Mouse (Mus musculus) heart, adult 2 months (tissue): ENCODE results near the gene Cfap45. TPM values are rescaled to one million over a fixed set of nuclear protein-coding genes. Genes with fewer than 3 reads are reported as not detected.

Source experiments
- DNase-seq, 2 experiments: peaks; one replicate each; pipeline ENCODE4 v3.0.0; 2021
- H3K27ac ChIP-seq: fragments of 200-600 bp; 2 replicates; pipeline ENCODE4 v1.8.1; 2022
- H3K27me3 ChIP-seq: fragments of 200-500 bp; 2 replicates; pipeline ENCODE4 v1.6.1; 2012; ENCODE audit warnings: mild to moderate bottlenecking, low read length, inconsistent platforms, mixed read lengths; ENCODE audit not compliant: control insufficient read depth, insufficient read depth
- H3K36me3 ChIP-seq: fragments of 200-500 bp; 2 replicates; pipeline ENCODE4 v1.6.1; 2012; ENCODE audit warnings: low read length, inconsistent platforms; ENCODE audit not compliant: control insufficient read depth, insufficient read depth
- H3K4me1 ChIP-seq: fragments of 200-500 bp; 2 replicates; pipeline ENCODE4 v1.6.1; 2011; ENCODE audit warnings: low read length; ENCODE audit not compliant: control insufficient read depth, insufficient read depth
- H3K4me3 ChIP-seq: fragments of 200-600 bp; 2 replicates; pipeline ENCODE4 v1.8.1; 2022
- H3K79me2 ChIP-seq: fragments of 200-500 bp; replicated peaks from 2 replicates; pipeline ENCODE4 v1.6.1; 2012; ENCODE audit warnings: mild to moderate bottlenecking, inconsistent platforms, low read length, moderate library complexity, mixed read lengths; ENCODE audit not compliant: control insufficient read depth, insufficient read depth
- H3K9ac ChIP-seq: fragments of 200-500 bp; 2 replicates; pipeline ENCODE4 v1.6.1; 2012; ENCODE audit warnings: low read depth, mild to moderate bottlenecking, control low read depth, inconsistent platforms, low read length, mixed read lengths
- CTCF ChIP-seq: fragments of 200-600 bp; IDR thresholded peaks from 2 replicates; pipeline ENCODE4 v1.8.1; 2022; ENCODE audit warnings: antibody characterized with exemption, mild to moderate bottlenecking, moderate library complexity
- EP300 ChIP-seq: fragments of 200-500 bp; IDR thresholded peaks from 2 replicates; pipeline ENCODE4 v1.6.1; 2011; ENCODE audit warnings: low read depth, low read length, control low read depth; ENCODE audit not compliant: insufficient read depth
- POLR2A ChIP-seq: fragments of 200-500 bp; IDR thresholded peaks from 2 replicates; pipeline ENCODE4 v1.6.1; 2011; ENCODE audit warnings: mild to moderate bottlenecking, low read depth, low read length, control low read depth; ENCODE audit not compliant: insufficient read depth
- WGBS: fragments of 180-500 bp; shearing (Covaris S2); methylation state at CpG from one replicate; pipeline ENCODE4 v1.1.7; 2018; 5-methylcytosine and 5-hydroxymethylcytosine counted together
- intact Hi-C: fragments of 180-260 bp; cut with DNase I; formaldehyde crosslinking; loops from one replicate; pipeline ENCODE4 v1.15.1; 2025
- polyA plus RNA-seq: library from polyadenylated mRNA; depleted of rRNA; stranded (reverse); fragments of >200 nt; gene quantifications from 2 replicates; pipeline ENCODE4 v1.2.3, GENCODE M21; 2012; rRNA removed
- total RNA-seq, 2 experiments: library from RNA; stranded (reverse); gene quantifications; 2 replicates each; pipeline ENCODE4 v1.2.3; 2021

Cfap45 gene
- total and polyA plus RNA-seq, 3 experiments = 0.39 to 0.53 (median 0.52) TPM

GRCm38 (mm10) chr1:172593321-172593720 lies 72.7 kb downstream of the Cfap45 start:
- H3K4me3 ChIP-seq = no peak overlapping the region
- intact Hi-C loops = no loop called here
- H3K4me1 ChIP-seq = peaks cover 4% of the 10 kb centered on the region
- no peak for TF ChIP-seq POLR2A
- no peak for TF ChIP-seq EP300
- H3K27ac ChIP-seq = no peak overlapping the region
- 73% methylated on average over 3 of the region's 3 CpGs for WGBS
- H3K9ac ChIP-seq = no peak overlapping the region
- DNase-seq = no peak
- no peaks in the 10 kb centered on the region for H3K27me3 ChIP-seq
- no peaks in the 10 kb centered on the region for H3K79me2 ChIP-seq
- no peaks in the 10 kb centered on the region for H3K36me3 ChIP-seq

DNA sequence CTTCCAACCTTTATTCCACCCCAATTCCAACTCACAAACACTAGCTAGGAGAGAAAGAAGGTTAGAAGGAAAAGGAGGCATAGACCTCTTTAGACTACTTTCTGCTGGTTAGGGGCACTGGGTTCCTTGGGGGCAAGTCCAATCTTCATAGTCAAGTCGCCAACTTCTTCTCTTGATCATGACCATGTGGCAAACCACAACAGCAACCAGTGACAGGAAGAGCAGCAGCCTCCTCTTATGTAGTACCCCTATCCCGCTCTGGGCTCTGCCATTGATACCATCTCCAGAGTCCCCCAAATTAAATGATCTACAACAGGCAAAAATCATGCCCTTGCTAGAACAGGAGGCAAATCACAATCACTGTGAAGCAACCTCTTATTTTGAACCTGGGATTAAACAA lies 73.4 kb downstream of the Cfap45 start:
- Histone ChIP-seq H3K9ac (no peak overlapping the region), H3K4me3 (no peak overlapping the region), H3K27me3 (no peaks in the 10 kb centered on the region), H3K4me1 (peaks cover 4% of the 10 kb centered on the region), H3K36me3 (no peaks in the 10 kb centered on the region), H3K79me2 (no peaks in the 10 kb centered on the region), H3K27ac (no peak overlapping the region)
- no peak for TF ChIP-seq EP300
- no peak for TF ChIP-seq CTCF
- TF ChIP-seq POLR2A = no peak
- DNase-seq = no peak
- intact Hi-C loops = loop anchor here (2.0 kb wide), 1 partner anchor 65 kb away; no protein-coding TSS in a partner anchor
- 77% methylated on average over 2 of the region's 2 CpGs for WGBS

- Histone ChIP-seq H3K9ac (no peak overlapping the region), H3K79me2 (no peaks in the 10 kb centered on the region), H3K4me3 (no peak overlapping the region), H3K36me3 (no peaks in the 10 kb centered on the region), H3K27me3 (no peaks in the 10 kb centered on the region), H3K4me1 (peaks cover 4% of the 10 kb centered on the region), H3K27ac (no peak overlapping the region)
- TF ChIP-seq POLR2A (no peak), CTCF (peak; percentile 72)
- no peak for DNase-seq
- intact Hi-C loops = loop anchor here (2.0 kb wide), 1 partner anchor 66 kb away; no protein-coding TSS in a partner anchor
These were observed 73.9 kb downstream of the Cfap45 start for GRCm38 (mm10) chr1:172594495-172594894.

Other genes starting within 250 kb of the Cfap45 start
- gene Atp1a2, start 222.7 kb upstream of the Cfap45 start, total RNA-seq = 100 to 1,000 TPM; 462 to 588 TPM
- gene Atp1a2, start 222.7 kb upstream of the Cfap45 start, polyA plus RNA-seq = 319 and 349 TPM in 2 replicates
- gene Kcnj9, start 191.5 kb upstream of the Cfap45 start, total RNA-seq = not detected
- 0.04 and 0.06 TPM in 2 replicates for gene Kcnj9, start 191.5 kb upstream of the Cfap45 start, polyA plus RNA-seq
- under 1 TPM; 0.07 to 0.08 TPM for gene Kcnj10, start 179.6 kb upstream of the Cfap45 start, total RNA-seq
- gene Kcnj10, start 179.6 kb upstream of the Cfap45 start, polyA plus RNA-seq = 0.26 and 0.27 TPM in 2 replicates
- gene Pigm, start 144.3 kb upstream of the Cfap45 start, total RNA-seq = 1 to 10 TPM; 3.8 to 4.2 TPM
- 3.3 and 3.7 TPM in 2 replicates for gene Pigm, start 144.3 kb upstream of the Cfap45 start, polyA plus RNA-seq
- gene Slamf9, start 45.4 kb upstream of the Cfap45 start, total RNA-seq = 1 to 10 TPM; 1.2 to 2.3 TPM
- gene Slamf9, start 45.4 kb upstream of the Cfap45 start, polyA plus RNA-seq = 6.8 and 7.0 TPM in 2 replicates
- gene Igsf9, start 39.0 kb upstream of the Cfap45 start, total RNA-seq = under 1 TPM; 0.36 to 0.47 TPM
- 2.1 and 3.8 TPM in 2 replicates for gene Igsf9, start 39.0 kb upstream of the Cfap45 start, polyA plus RNA-seq
- gene Tagln2, start 20.8 kb upstream of the Cfap45 start, total RNA-seq = 10 to 100 TPM; 65.5 to 77.8 TPM
- 131 and 152 TPM in 2 replicates for gene Tagln2, start 20.8 kb upstream of the Cfap45 start, polyA plus RNA-seq
- gene Vsig8, start 35.1 kb downstream of the Cfap45 start, total RNA-seq = not detected
- not detected in 2 replicates for gene Vsig8, start 35.1 kb downstream of the Cfap45 start, polyA plus RNA-seq
- gene Slamf8, start 69.8 kb downstream of the Cfap45 start, total RNA-seq = under 1 TPM; 0.30 to 0.34 TPM
- gene Slamf8, start 69.8 kb downstream of the Cfap45 start, polyA plus RNA-seq = 0.97 and 1.3 TPM in 2 replicates
- not detected for gene Fcrl6, start 81.8 kb downstream of the Cfap45 start, total RNA-seq
- not detected in 2 replicates for gene Fcrl6, start 81.8 kb downstream of the Cfap45 start, polyA plus RNA-seq
- gene Dusp23, start 112.2 kb downstream of the Cfap45 start, total RNA-seq = 10 to 100 TPM; 10.1 to 12.3 TPM
- gene Dusp23, start 112.2 kb downstream of the Cfap45 start, polyA plus RNA-seq = 22.0 and 38.1 TPM in 2 replicates
- not detected for gene Crp, start 177.3 kb downstream of the Cfap45 start, total RNA-seq
- gene Crp, start 177.3 kb downstream of the Cfap45 start, polyA plus RNA-seq = 0.44 TPM in 1 of 2 replicates, not detected in the other